Mouse (Mus musculus) cerebellum, adult 11 months (tissue): ENCODE measurements at regions not wholly inside any gene's neighbourhood (a gene's known extent, or its start where the extent isn't known, plus 50 kb on each side); places are given as distances from the start of the nearest gene placed in this dataset.
A peak's percentile ranks its signal among the peaks of the same experiment; 100 is the strongest.

Experiments used
- DNase-seq: peaks from one replicate; pipeline ENCODE4 v3.0.0; 2022

DNA sequence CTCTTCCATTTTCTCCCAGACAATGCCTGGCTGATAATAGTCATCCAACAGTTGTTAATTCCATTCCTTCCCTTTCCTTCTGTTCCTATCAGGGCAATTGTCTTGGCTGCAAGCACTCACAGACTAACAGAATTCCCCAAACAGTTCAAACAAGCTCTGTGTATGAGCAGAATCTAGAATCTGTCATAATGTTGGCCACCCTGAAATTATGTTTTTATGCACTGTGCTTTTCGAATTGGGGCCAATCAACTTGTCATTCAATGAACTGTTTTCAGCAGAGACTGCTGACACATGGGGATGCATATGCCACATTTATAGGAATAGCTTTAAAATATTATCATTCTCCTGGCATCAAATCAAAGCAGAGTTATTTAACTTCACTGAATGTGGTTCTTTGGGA lies 235.8 kb upstream of the Tmtc4 start:
- no peak for DNase-seq

DNA sequence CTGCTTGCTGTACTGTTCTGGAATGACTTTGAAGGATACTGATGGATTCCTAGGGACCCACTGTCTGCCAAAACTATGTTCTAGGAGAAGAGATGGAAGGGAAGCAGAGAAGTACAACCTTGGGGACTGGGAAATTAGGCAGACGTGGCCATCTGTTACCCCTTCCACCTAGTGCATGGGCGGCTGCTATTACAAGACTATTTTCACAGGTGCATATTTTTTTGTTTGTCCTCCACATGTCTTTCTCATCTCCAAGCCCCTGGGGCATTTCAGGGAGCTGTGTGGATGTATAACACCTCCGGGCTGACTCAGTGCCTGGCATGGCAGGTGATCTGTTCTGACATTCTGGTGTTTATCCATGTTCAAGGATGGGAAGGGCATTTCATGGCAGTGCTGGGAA lies 226.4 kb upstream of the Tmtc4 start:
- DNase-seq, result peak; percentile 8

DNA sequence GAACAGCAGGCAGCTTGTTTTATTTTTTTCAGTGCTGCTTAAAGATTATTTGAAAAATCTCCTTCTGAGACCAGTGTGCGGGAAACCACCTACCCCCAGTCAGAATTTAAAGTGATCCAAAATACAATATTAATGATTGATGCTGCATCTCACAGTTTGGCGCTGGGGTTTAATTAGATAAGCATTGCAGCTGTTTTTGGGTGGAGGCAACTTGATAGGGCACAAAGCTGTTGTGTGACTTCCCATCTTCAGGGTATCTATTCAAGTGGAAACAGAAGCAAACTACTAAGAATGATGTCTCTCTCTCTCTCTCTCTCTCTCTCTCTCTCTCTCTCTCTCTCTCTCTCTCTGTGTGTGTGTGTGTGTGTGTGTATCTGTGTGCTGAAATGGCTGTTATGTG lies 219.0 kb upstream of the Tmtc4 start:
- DNase-seq, result no peak

DNA sequence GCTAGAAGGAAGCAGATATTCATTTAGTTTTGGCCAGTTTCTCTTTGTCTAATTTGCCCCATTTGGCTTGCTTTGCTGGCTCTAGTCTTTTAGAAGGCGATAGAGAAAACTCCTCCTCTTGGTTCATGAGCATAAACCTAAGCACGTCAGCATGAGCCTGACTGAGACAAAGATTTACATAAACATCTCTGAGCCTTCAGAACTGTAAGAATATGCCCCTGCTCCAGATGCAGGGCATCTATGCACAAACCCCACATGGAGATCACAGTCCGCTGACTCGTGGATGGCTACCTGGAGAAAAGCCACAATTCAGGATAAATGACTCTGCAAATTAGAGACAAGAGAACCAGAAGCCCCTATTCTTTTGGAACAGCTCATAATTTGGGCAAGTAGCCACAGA lies 218.5 kb upstream of the Tmtc4 start:
- DNase-seq, result no peak

DNA sequence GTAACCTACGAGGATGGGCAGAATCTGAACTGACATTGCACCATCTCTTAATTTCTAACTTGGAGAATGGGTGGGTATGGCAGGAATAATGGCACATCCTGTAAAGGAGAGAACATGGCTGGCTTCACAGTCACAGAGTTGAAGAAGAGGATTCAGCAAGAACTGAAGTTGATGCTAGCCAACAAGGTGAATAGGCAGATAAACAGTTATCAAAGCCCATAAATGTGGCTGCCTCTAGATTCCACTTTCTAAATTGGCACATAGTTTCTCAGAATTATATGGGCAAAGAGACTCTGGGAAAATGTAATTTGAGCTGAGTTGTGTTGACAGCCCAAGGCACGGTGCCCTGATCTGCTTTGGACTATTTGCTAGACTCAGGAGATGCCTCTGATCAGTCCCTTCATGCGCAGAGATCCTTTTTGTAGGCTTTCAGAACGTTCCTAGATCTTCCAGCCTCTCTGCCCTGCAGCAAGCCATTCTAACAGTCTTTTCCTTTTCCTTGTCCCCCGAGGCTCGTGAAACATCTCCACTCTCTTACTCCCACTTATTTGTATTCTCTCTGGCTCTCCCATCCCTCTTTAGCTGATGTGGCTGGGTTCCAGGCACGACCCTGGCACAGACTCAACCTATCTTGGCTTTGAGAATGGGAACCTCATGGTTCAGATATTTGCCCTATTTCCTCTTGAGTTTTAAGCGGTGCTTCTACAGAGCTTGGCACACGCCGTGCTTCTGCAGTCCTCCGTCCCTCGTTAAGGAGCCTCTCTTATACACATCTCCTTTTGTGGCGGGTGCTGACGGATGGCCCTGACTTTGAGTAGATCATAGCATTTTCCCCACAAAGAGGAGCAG lies 217.8 kb upstream of the Tmtc4 start:
- peak; percentile 73 for DNase-seq

DNA sequence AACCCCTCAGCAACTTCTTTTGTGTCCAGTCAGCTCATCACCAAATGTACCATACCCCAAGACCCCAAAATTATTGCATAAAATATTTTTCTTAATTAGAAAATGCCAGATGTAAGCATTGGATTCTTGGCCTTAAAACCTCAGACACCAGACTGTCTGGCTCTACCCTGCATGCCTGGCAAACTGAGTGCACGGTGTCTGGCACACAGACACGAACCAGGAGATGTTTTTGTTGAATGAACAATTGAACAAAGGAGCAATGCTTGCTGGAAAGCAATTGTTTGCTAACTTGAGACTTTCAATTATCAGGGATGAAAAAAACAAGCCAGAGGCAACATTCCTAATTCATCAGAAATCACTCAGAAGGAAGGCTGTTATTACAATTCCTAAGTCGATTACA lies 215.3 kb upstream of the Tmtc4 start:
- DNase-seq, result no peak

- DNase-seq, result no peak
Measured at GRCm38 (mm10) chr14:123192574-123192973, 208.7 kb upstream of the Tmtc4 start.

DNA sequence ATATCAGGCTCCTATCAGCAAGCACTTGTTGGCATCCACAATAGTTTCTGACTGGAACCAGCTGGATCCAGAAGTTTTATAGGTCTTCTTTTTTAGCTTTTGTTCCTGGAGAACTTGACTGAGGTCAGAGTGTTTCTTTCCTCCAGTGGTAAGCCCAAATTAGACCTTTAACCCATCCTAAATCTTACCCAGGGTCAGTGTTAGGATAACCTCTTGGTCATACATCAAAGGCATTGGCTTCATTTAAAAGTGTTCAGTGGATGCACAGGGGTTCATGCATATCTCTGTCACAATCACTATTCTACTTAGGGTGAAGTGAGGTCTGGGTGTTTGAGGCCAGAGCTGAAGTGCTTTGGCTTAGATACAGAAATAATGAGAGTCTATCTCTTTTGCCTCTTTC lies 206.9 kb upstream of the Tmtc4 start:
- no peak for DNase-seq

DNA sequence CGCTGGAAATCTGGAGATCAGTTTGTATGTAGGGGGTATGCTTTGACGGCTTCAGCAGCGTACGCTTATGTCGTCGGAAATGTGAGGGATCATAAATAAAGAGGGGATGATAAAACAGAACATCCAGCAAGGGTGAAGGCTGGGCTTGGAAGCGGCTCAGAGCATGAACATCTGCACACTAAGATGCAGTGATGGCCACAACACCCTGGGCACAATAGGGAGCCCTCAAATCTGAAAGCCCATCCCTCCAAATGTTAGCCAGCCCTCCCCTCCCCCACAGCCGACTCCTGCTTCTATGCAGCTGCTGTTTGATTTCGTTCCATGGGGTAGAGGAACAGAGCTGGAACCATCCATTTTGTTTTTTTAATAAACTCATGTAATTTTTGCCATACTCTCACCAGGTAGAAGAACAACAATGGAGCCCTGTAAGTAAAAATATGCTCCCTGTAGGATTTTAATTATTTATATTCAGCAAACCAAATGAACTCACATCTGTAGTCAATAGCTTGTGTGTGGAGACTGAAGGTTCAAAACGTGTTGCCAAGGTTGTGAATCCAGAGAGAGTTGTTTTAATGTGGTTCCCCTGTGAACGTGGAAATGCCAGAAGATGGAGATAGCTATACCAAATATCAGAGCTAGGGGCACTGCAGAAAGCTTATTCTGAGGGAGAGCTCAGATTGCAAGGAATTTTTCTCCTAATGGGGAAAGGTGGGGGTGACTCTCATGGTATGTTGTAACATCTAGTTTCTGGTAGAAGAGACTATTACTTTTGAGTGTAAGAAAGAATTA lies 203.6 kb upstream of the Tmtc4 start:
- DNase-seq, result no peak

GRCm38 (mm10) chr14:123173183-123173582 lies 189.3 kb upstream of the Tmtc4 start:
- no peak for DNase-seq

- no peak for DNase-seq
Measured at GRCm38 (mm10) chr14:123171865-123172264, 188.0 kb upstream of the Tmtc4 start.

DNA sequence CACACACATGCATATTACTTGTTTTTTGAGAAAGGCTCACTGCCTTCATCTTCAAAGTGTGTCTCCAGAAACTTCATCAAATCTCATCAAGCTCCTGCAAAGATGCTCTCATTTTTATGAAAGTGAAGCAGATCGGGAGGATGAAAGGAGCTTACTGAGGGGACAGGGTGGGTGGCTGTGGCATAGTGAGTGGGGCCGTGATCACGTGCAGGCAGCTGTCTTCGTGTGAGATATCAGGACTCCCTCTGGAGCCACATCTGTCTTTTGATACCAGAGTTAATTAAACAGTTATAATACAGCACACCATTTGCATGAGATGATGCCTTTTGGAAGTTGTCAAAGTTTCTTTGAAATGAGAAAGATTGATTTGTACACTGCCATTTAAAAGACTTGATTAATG lies 180.0 kb upstream of the Tmtc4 start:
- no peak for DNase-seq

- peak; percentile 7 for DNase-seq
Measured at GRCm38 (mm10) chr14:123143489-123144046, 159.7 kb upstream of the Tmtc4 start.

DNA sequence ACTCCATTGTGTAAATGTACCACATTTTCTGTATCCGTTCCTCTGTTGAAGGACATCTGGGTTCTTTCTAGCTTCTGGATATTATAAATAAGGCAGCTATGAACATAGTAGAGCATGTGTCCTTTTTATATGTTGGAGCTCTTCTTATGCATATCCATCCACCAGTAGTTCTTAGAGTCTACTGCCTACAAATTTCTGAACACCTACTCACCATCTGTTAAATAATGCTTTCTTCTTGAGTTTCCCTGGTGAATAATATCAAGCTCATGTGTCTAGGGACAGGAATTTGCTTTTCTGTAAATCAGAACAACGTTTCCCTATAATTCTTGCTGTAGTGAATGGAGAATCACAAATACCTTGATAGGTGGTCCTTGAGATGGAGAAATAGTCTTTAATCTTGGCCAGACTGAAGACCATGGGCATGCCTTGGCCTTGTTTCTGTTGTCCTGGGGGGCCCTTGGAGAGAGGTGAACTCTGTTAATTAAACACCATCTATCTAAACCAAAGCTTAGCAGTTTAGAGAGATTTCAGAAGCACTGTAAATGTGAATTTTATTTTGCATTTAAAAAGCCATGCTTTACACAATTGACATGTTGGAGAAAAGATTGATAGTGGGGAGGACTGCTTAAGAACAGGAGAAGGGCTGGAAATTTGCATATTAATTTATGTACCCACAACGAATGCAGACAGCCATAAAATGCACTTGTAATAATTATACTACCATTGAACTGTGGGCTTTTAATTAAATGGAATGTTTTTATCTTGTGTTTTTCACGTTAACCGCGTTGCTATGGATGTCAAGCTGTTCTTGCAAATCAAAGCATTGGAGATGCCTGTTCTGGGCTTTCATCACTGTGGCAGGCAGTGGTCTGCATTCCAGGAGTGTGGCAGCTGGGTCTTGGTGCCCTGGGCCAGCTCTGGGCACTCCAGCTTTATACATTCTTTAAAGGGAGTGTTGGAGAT lies 155.2 kb upstream of the Tmtc4 start:
- no peak for DNase-seq

- DNase-seq, result no peak
Measured at GRCm38 (mm10) chr14:123133979-123134378, 150.1 kb upstream of the Tmtc4 start.

DNA sequence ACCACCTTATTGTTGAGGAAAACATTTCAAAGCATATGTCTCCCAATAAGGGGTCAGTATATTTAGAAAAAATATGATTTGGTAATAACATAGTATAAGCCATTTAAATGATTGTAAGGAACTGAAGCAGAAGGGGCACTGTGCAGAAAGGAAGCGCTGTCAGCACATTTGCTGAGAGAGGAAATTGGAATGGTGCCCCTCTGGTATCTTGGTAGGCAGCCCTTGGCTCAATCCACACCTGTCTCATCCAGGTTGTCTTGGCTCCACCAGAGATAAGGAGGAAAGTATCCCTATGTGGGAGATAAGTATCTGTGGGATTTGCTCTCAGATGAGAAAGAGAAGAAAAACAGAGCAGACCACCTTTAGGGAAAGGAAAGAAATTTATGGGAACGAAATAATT lies 136.5 kb upstream of the Tmtc4 start:
- peak; percentile 29 for DNase-seq

DNA sequence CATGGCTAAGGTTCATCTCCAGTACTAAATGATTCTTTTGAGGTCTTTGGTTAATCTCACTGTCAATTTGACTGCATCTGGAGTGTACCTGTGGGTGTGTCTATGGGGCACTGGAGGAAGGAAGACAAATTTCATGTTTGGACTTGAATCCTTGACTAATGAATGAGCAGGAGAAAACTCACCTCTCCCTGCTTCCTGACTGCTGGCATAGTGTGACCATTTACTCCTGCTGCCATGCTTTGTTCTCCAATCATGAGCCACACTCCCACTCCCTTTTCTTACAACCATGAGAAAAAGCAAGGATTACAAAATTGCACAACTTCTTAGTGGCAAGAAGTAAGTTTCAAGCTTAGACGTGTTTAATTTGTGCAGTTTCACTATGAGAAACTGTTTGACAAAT lies 132.5 kb upstream of the Tmtc4 start:
- DNase-seq, result no peak

DNA sequence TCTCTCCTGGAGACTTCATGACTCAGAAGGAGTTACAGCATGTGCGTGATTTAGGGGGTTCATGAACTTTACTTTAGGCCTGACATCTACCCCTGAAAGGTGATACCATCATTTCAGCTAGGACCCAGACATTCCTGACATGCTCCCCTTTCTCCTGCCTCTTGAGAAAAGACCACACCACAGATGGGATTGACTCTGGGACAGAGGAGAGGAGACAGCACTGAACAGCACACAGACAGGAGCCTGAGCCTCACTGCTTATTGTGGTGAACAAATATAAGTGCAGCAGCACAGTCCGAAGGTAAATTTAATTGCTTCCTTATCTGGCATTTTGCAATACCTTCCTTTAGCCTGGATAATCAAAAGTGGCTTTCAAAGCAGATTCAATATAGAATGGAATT lies 126.7 kb upstream of the Tmtc4 start:
- no peak for DNase-seq

DNA sequence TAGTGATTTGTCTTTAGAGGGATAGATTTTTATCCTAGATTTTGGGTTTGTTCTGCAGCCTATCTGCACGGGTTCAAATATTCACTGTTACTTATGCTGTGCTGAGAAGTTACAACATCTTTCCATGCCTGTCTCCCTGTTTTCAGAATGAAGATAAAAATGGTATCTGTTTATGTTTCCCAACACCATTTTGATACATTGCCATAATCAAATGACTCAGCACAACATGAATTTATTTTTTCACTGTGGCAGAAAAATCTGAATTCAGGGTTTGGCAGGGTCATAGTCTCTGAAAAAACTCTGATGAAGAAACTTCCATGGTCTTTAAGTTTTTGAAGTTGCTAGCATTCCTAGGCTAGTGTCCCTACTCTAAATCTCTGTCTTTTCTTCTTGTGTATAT lies 116.5 kb upstream of the Tmtc4 start:
- no peak for DNase-seq

DNA sequence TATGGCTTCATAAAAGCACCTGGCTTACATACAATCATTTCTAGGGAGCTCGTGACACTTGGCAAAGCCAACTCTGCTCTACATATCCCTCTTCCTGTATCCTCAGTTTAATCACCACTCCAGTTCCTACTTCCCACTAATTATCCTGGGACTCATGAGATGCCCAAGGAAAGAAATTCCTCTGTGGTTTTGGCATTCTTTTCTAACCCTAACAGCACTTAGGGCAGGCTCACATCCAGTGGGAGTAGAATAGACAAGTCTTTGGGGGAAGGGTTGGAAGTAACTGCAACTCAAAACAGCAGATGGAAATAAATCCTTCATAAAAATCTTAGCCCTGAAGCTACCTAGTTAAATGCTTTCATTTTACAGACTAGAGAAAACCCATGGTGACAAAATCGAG lies 112.3 kb upstream of the Tmtc4 start:
- no peak for DNase-seq

GRCm38 (mm10) chr14:123082065-123082464 lies 98.2 kb upstream of the Tmtc4 start:
- no peak for DNase-seq

DNA sequence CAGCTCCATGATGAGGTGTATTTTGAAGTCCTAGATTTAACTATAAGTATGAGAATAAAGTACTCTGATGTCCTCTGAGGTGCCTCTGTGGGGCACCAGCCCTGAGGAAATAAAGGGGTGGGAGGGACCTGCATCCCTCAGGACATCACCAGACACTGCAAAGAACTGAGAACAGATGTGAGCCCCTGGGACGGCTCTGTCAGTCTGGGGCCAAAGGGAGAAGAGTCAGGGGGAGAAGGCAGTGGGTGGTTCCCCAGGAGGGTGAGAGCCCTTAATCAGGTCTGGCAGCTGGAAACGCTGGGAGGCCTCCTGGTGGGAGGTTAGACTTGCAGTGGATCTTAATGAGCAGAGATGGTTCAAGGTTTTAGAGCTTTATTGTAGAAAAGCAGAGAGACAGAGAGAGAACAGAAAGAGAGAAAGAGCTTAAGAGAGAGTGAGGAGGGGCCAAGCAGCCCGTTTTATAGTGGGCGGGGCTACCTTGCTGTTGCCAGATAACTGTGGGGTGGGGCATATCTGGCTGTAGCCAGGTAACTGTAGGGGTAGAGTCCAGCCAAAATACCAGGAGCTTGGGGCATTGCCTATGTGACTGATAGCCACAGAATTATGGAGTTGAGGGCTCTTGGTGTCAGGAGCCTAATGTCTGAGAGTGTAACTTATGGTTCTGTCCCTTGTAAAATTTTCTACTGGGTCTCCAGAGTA lies 97.3 kb upstream of the Tmtc4 start:
- no peak for DNase-seq
